Mouse (Mus musculus) left cerebral cortex, postnatal 10 days (tissue): ENCODE measurements around the gene Gm2163. TPM values are rescaled to one million over a fixed set of nuclear protein-coding genes. Genes with fewer than 3 reads are reported as not detected.
"Not testable (repeated sequence)": the region's sequence is repeated elsewhere in the genome, so short reads cannot be mapped to it uniquely, and the experiment has no call there.

Source experiments
- DNase-seq, 2 experiments: peaks; one replicate each; pipeline ENCODE4 v3.0.0; 2021 to 2022; ENCODE audit warnings: low spot score in 2 of 2, mixed read lengths in 1 of 2; ENCODE audit errors: extremely low spot score in 1 of 2
- intact Hi-C: fragments of 180-260 bp; cut with DNase I; formaldehyde crosslinking; loops from one replicate; pipeline ENCODE4 v1.15.1; 2025
- total RNA-seq, 2 experiments: library from RNA; stranded (reverse); gene quantifications; 2 replicates each; pipeline ENCODE4 v1.2.3; 2021

The Gm2163 gene
- 1 to 10 TPM; 5.1 to 6.0 TPM for total RNA-seq

DNA sequence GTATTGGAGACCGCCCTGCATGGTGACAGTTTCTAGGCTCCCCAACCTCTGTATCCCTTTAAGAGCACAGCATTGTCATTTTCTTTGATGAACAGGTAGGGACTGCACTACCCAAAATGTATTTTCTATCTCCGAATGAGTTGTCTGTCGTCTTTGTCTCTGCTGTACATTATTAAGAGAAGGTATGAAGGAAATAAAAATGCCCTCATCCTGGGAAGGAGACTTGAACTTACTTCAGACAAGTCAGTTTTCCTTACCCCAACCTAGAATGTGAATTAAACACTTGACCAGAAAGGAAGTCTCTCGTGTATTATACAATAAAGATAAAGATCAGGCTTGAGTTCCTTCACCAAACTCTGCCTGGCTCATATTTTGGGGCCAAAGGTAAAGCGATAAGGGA is at the start of gene Gm2163:
Gm2163 (plus strand) TSS at position 301 of the 400 bp plus-strand sequence.
- intact Hi-C loops, DNase-seq: not testable (repeated sequence)

- intact Hi-C loops, DNase-seq: not testable (repeated sequence)
Observed at GRCm38 (mm10) chr4:42439078-42439477, 27.5 kb upstream of the Gm2163 start, which contains the start of gene Gm21586. TSS of gene Gm21586 (plus strand) at chr4:42439378.

DNA sequence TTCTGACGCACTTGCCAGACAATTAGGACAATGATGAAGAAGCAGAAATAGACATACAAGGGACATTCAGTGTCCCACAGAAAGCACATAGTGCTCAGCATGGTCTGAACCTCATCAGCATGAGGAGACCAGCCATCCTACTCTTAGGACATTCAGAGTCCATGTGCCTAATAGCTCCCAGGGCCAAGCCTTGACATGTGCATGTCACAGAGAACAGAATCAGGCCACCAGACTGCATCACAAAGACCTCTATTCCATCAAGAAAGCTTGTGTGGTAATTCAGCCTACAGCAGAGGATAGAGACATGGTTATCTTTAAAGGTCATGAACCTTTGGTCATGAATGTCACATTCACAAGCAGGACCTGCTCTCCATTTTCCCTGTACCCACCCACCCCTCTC is 61.5 kb downstream of the Gm2163 start, which contains the start of gene Fam205a2:
Fam205a2 (minus strand) TSS at position 101 of the 400 bp plus-strand sequence.
- intact Hi-C loops, DNase-seq: not testable (repeated sequence)

- intact Hi-C loops = not testable (repeated sequence)
Observed at GRCm38 (mm10) chr4:42611895-42612294, 145.3 kb downstream of the Gm2163 start, which contains the start of gene Gm10591. TSS of gene Gm10591 (plus strand) at chr4:42612195.

GRCm38 (mm10) chr4:42629419-42629818 is 162.9 kb downstream of the Gm2163 start, which contains the start of gene Gm2564:
TSS of gene Gm2564 (plus strand) at chr4:42629719.
- DNase-seq, intact Hi-C loops: not testable (repeated sequence)

More at GRCm38 (mm10) chr4:42611895-42612294, 145.3 kb downstream of the Gm2163 start, which contains the start of gene Gm10591:
- DNase-seq = not testable (repeated sequence)

Other genes with a start within 250 kb of the Gm2163 start
- 1 to 10 TPM; 8.8 to 9.0 TPM for gene Gm10600, start 226.1 kb upstream of the Gm2163 start, total RNA-seq
- gene Ccl21b, start 211.0 kb upstream of the Gm2163 start, total RNA-seq = not detected
- gene Gm21953, start 172.5 kb upstream of the Gm2163 start, total RNA-seq = not detected
- 1 to 10 TPM in 1 of 2 experiments, not detected in 1; 1.4 TPM for gene Fam205a3, start 148.4 kb upstream of the Gm2163 start, total RNA-seq
- not detected for gene Gm21586, start 27.4 kb upstream of the Gm2163 start, total RNA-seq
- 1 to 10 TPM in 1 of 2 experiments, not detected in 1; 1.4 TPM for gene Fam205a2, start 61.4 kb downstream of the Gm2163 start, total RNA-seq
- gene Gm10591, start 145.4 kb downstream of the Gm2163 start, total RNA-seq = not detected
- 10 to 100 TPM; 10.2 to 11.6 TPM for gene Gm2564, start 163.0 kb downstream of the Gm2163 start, total RNA-seq
- gene Ccl27b, start 188.5 kb downstream of the Gm2163 start, total RNA-seq = 10 to 100 TPM in 1 of 2 experiments, 1 to 10 TPM in 1; 4.2 to 11.3 TPM
- not detected for gene Il11ra2, start 195.1 kb downstream of the Gm2163 start, total RNA-seq